Mouse (Mus musculus): ENCODE measurements at regions not wholly inside any gene's neighbourhood (a gene's known extent, or its start where the extent isn't known, plus 50 kb on each side); places are given as distances from the start of the nearest gene placed in this dataset.

- DNase-seq: no peak
- WGBS: 69% methylated on average over 6 of the region's 6 CpGs
- Histone ChIP-seq H3K27me3 (ENCODE audit: control insufficient read depth, insufficient read depth, low read length) (no peaks in the 10 kb centered on the region), H3K36me3 (ENCODE audit: control insufficient read depth, insufficient read depth, low read length) (no peaks in the 10 kb centered on the region), H3K4me3 (ENCODE audit: control insufficient read depth, insufficient read depth, low read length) (no peak overlapping the region), H3K27ac (ENCODE audit: control insufficient read depth, insufficient read depth, low read length) (no peak overlapping the region), H3K4me1 (replicated peaks; ENCODE audit: control insufficient read depth, insufficient read depth, low read length) (no peaks in the 10 kb centered on the region)
- TF ChIP-seq POLR2A (IDR thresholded peaks at IDR 0.05; ENCODE audit: control insufficient read depth, extremely low read depth, insufficient read depth, low read length, poor library complexity): no peak
- TF ChIP-seq CTCF (IDR thresholded peaks at IDR 0.05; ENCODE audit: borderline replicate concordance, control insufficient read depth, extremely low read depth, insufficient read depth, low read length, poor library complexity): no peak
Measured at GRCm38 (mm10) chr10:100865501-100866181, 275.4 kb downstream of the 1700017N19Rik start.

- H3K36me3 ChIP-seq (ENCODE audit: control insufficient read depth, insufficient read depth, low read length): no peaks in the 10 kb centered on the region
- TF ChIP-seq CTCF (IDR thresholded peaks at IDR 0.05; ENCODE audit: borderline replicate concordance, control insufficient read depth, extremely low read depth, insufficient read depth, low read length, poor library complexity) (no peak), POLR2A (IDR thresholded peaks at IDR 0.05; ENCODE audit: control insufficient read depth, extremely low read depth, insufficient read depth, low read length, poor library complexity) (no peak)
- H3K27me3 ChIP-seq (ENCODE audit: control insufficient read depth, insufficient read depth, low read length): no peaks in the 10 kb centered on the region
- DNase-seq: no peak
- H3K4me3 ChIP-seq (ENCODE audit: control insufficient read depth, insufficient read depth, low read length): no peak overlapping the region
- H3K4me1 ChIP-seq (replicated peaks; ENCODE audit: control insufficient read depth, insufficient read depth, low read length): no peaks in the 10 kb centered on the region
- H3K27ac ChIP-seq (ENCODE audit: control insufficient read depth, insufficient read depth, low read length): no peak overlapping the region
- 58% methylated on average over 3 of the region's 3 CpGs for WGBS
Measured at GRCm38 (mm10) chr10:100868360-100868916, 278.2 kb downstream of the 1700017N19Rik start.

- no peak for TF ChIP-seq CTCF (IDR thresholded peaks at IDR 0.05; ENCODE audit: borderline replicate concordance, control insufficient read depth, extremely low read depth, insufficient read depth, low read length, poor library complexity)
- TF ChIP-seq POLR2A (IDR thresholded peaks at IDR 0.05; ENCODE audit: control insufficient read depth, extremely low read depth, insufficient read depth, low read length, poor library complexity): no peak
- H3K4me1 ChIP-seq (replicated peaks; ENCODE audit: control insufficient read depth, insufficient read depth, low read length): no peaks in the 10 kb centered on the region
- no peak overlapping the region for H3K4me3 ChIP-seq (ENCODE audit: control insufficient read depth, insufficient read depth, low read length)
- 92% methylated on average over 2 of the region's 2 CpGs for WGBS
- no peak overlapping the region for H3K27ac ChIP-seq (ENCODE audit: control insufficient read depth, insufficient read depth, low read length)
- DNase-seq: no peak
- H3K36me3 ChIP-seq (ENCODE audit: control insufficient read depth, insufficient read depth, low read length): no peaks in the 10 kb centered on the region
- H3K27me3 ChIP-seq (ENCODE audit: control insufficient read depth, insufficient read depth, low read length): no peaks in the 10 kb centered on the region
Measured at GRCm38 (mm10) chr10:100882584-100882983, 292.3 kb downstream of the 1700017N19Rik start.

- TF ChIP-seq POLR2A (IDR thresholded peaks at IDR 0.05; ENCODE audit: control insufficient read depth, extremely low read depth, insufficient read depth, low read length, poor library complexity) (no peak), CTCF (IDR thresholded peaks at IDR 0.05; ENCODE audit: borderline replicate concordance, control insufficient read depth, extremely low read depth, insufficient read depth, low read length, poor library complexity) (no peak)
- no peak overlapping the region for H3K27ac ChIP-seq (ENCODE audit: control insufficient read depth, insufficient read depth, low read length)
- no peak for DNase-seq
- H3K4me3 ChIP-seq (ENCODE audit: control insufficient read depth, insufficient read depth, low read length): no peak overlapping the region
- H3K36me3 ChIP-seq (ENCODE audit: control insufficient read depth, insufficient read depth, low read length): no peaks in the 10 kb centered on the region
- no peaks in the 10 kb centered on the region for H3K4me1 ChIP-seq (replicated peaks; ENCODE audit: control insufficient read depth, insufficient read depth, low read length)
- 89% methylated on average over 2 of the region's 2 CpGs for WGBS
- no peaks in the 10 kb centered on the region for H3K27me3 ChIP-seq (ENCODE audit: control insufficient read depth, insufficient read depth, low read length)
Measured at GRCm38 (mm10) chr10:100922976-100923375, 332.7 kb downstream of the 1700017N19Rik start.

- no peaks in the 10 kb centered on the region for H3K27me3 ChIP-seq (ENCODE audit: control insufficient read depth, insufficient read depth, low read length)
- H3K27ac ChIP-seq (ENCODE audit: control insufficient read depth, insufficient read depth, low read length): no peak overlapping the region
- H3K4me1 ChIP-seq (replicated peaks; ENCODE audit: control insufficient read depth, insufficient read depth, low read length): no peaks in the 10 kb centered on the region
- no peak overlapping the region for H3K4me3 ChIP-seq (ENCODE audit: control insufficient read depth, insufficient read depth, low read length)
- no peaks in the 10 kb centered on the region for H3K36me3 ChIP-seq (ENCODE audit: control insufficient read depth, insufficient read depth, low read length)
- DNase-seq: no peak
- no peak for TF ChIP-seq POLR2A (IDR thresholded peaks at IDR 0.05; ENCODE audit: control insufficient read depth, extremely low read depth, insufficient read depth, low read length, poor library complexity)
- TF ChIP-seq CTCF (IDR thresholded peaks at IDR 0.05; ENCODE audit: borderline replicate concordance, control insufficient read depth, extremely low read depth, insufficient read depth, low read length, poor library complexity): no peak
- 77% methylated on average over 3 of the region's 3 CpGs for WGBS
Measured at GRCm38 (mm10) chr10:100927086-100927485, 336.8 kb downstream of the 1700017N19Rik start.

- no peaks in the 10 kb centered on the region for H3K36me3 ChIP-seq (ENCODE audit: control insufficient read depth, insufficient read depth, low read length)
- 98% methylated on average over 1 of the region's 1 CpGs for WGBS
- no peak overlapping the region for H3K4me3 ChIP-seq (ENCODE audit: control insufficient read depth, insufficient read depth, low read length)
- no peaks in the 10 kb centered on the region for H3K27me3 ChIP-seq (ENCODE audit: control insufficient read depth, insufficient read depth, low read length)
- no peak for DNase-seq
- H3K27ac ChIP-seq (ENCODE audit: control insufficient read depth, insufficient read depth, low read length): no peak overlapping the region
- TF ChIP-seq CTCF (IDR thresholded peaks at IDR 0.05; ENCODE audit: borderline replicate concordance, control insufficient read depth, extremely low read depth, insufficient read depth, low read length, poor library complexity) (no peak), POLR2A (IDR thresholded peaks at IDR 0.05; ENCODE audit: control insufficient read depth, extremely low read depth, insufficient read depth, low read length, poor library complexity) (no peak)
- no peaks in the 10 kb centered on the region for H3K4me1 ChIP-seq (replicated peaks; ENCODE audit: control insufficient read depth, insufficient read depth, low read length)
Measured at GRCm38 (mm10) chr10:100931739-100932138, 341.5 kb downstream of the 1700017N19Rik start.
